Mouse (Mus musculus): ENCODE results near the gene Rmnd5b.
A peak's percentile ranks its signal among the peaks of the same experiment; 100 is the strongest.

Gene Rmnd5b

GRCm38 (mm10) chr11:51590002-51590401 is 45.7 kb downstream of the Rmnd5b start:
- no peak for DNase-seq

GRCm38 (mm10) chr11:51588833-51589232 is 46.9 kb downstream of the Rmnd5b start:
- DNase-seq, result no peak

- DNase-seq, result no peak
Measured at GRCm38 (mm10) chr11:51587059-51587458, 48.6 kb downstream of the Rmnd5b start.

- DNase-seq, result no peak
Measured at GRCm38 (mm10) chr11:51586411-51586810, 49.3 kb downstream of the Rmnd5b start.

GRCm38 (mm10) chr11:51585608-51586252 is 50.0 kb downstream of the Rmnd5b start:
- no peak for DNase-seq

GRCm38 (mm10) chr11:51584431-51585248 is 51.1 kb downstream of the Rmnd5b start, which contains the start of gene Phykpl:
Gene Phykpl, plus strand, starts transcription at chr11:51584757.
- DNase-seq, result peak; percentile 94 to 97

GRCm38 (mm10) chr11:51584057-51584430 is 51.7 kb downstream of the Rmnd5b start:
- DNase-seq, result peak in 1 of 2 experiments; percentile 24

GRCm38 (mm10) chr11:51582713-51583112 is 53.0 kb downstream of the Rmnd5b start:
- peak; percentile 59 to 84 for DNase-seq

GRCm38 (mm10) chr11:51579024-51579423 is 56.7 kb downstream of the Rmnd5b start:
- no peak for DNase-seq

- DNase-seq, result peak; percentile 41 to 44
Measured at GRCm38 (mm10) chr11:51577587-51577986, 58.1 kb downstream of the Rmnd5b start.

GRCm38 (mm10) chr11:51576454-51576853 is 59.2 kb downstream of the Rmnd5b start:
- DNase-seq, result no peak
